Mouse (Mus musculus): ENCODE data around the gene Ttc3. TPM values are rescaled to one million over a fixed set of nuclear protein-coding genes. Genes with fewer than 3 reads are reported as not detected.

The Ttc3 gene
- polyA plus RNA-seq, 1 experiment from 2014 or later, result 68.9 TPM

DNA sequence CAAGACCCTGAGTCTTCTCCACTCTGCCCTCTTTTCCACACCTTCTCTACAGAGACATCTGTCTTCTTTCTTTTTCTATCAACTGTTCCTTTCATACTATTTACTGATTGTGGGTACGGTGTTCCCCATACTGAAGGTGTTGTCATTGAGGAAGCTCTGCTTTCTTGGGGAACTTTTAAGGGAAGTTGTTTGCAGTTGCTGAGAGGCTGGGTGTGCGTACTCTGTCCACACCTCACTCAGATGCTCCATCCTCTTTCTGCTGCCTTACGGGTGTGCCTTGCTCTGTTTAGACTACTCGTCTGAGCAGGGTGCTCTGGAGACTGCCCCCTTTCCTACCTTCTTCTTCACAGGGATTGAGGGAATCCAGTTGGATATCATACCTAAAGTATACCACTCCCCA is 21.9 kb downstream of the Ttc3 start:
- no peak overlapping the region for H3K4me3 ChIP-seq (ENCODE audit: low read depth, low read length)
- ATAC-seq, result no peak
- TF ChIP-seq EP300 (IDR thresholded peaks at IDR 0.05) (no peak), CTCF (IDR thresholded peaks at IDR 0.05) (no peak)
- 65% methylated on average over 4 of the region's 4 CpGs for WGBS
- no peak for DNase-seq (ENCODE audit: low spot score)
- no peaks in the 10 kb centered on the region for H3K4me1 ChIP-seq (ENCODE audit: insufficient read depth, low read depth, low read length)
- H3K27ac ChIP-seq (ENCODE audit: low read length), result no peak overlapping the region
- no peaks in the 10 kb centered on the region for H3K27me3 ChIP-seq (replicated peaks; ENCODE audit: insufficient read depth, low read length)
- no peaks in the 10 kb centered on the region for H3K9me3 ChIP-seq (ENCODE audit: low read length)
- H3K9ac ChIP-seq (replicated peaks; ENCODE audit: low read depth), result no peak overlapping the region
- H3K36me3 ChIP-seq (ENCODE audit: insufficient read depth, low read length), result no peaks in the 10 kb centered on the region; the same call in 1 of the 2 replicates
- H3K4me2 ChIP-seq (replicated peaks; ENCODE audit: low read depth, low read length), result no peak overlapping the region

GRCm38 (mm10) chr16:94395051-94395450 is 24.6 kb downstream of the Ttc3 start:
- H3K4me2 ChIP-seq (replicated peaks; ENCODE audit: low read depth, low read length), result no peak overlapping the region
- no peaks in the 10 kb centered on the region for H3K4me1 ChIP-seq (ENCODE audit: insufficient read depth, low read depth, low read length)
- WGBS, result 71% methylated on average over 3 of the region's 3 CpGs
- no peak overlapping the region for H3K9ac ChIP-seq (replicated peaks; ENCODE audit: low read depth)
- H3K27me3 ChIP-seq (replicated peaks; ENCODE audit: insufficient read depth, low read length), result no peaks in the 10 kb centered on the region
- H3K27ac ChIP-seq (ENCODE audit: low read length), result no peak overlapping the region
- H3K36me3 ChIP-seq (ENCODE audit: insufficient read depth, low read length), result no peaks in the 10 kb centered on the region; the same call in 1 of the 2 replicates
- H3K4me3 ChIP-seq (ENCODE audit: low read depth, low read length), result no peak overlapping the region
- ATAC-seq (no peak), DNase-seq (ENCODE audit: low spot score) (no peak)
- no peak for TF ChIP-seq EP300 (IDR thresholded peaks at IDR 0.05)
- no peak for TF ChIP-seq CTCF (IDR thresholded peaks at IDR 0.05)
- H3K9me3 ChIP-seq (ENCODE audit: low read length), result no peaks in the 10 kb centered on the region

GRCm38 (mm10) chr16:94396641-94397040 is 26.2 kb downstream of the Ttc3 start:
- TF ChIP-seq CTCF (IDR thresholded peaks at IDR 0.05) (no peak), EP300 (IDR thresholded peaks at IDR 0.05) (no peak)
- no peak for ATAC-seq

GRCm38 (mm10) chr16:94399141-94399540 is 28.7 kb downstream of the Ttc3 start:
- no peak for TF ChIP-seq EP300 (IDR thresholded peaks at IDR 0.05)
- no peak for TF ChIP-seq CTCF (IDR thresholded peaks at IDR 0.05)
- no peak overlapping the region for H3K4me2 ChIP-seq (replicated peaks; ENCODE audit: low read depth, low read length)
- H3K36me3 ChIP-seq (ENCODE audit: insufficient read depth, low read length), result peaks cover 5% of the 10 kb centered on the region; the same call in 1 of the 2 replicates
- H3K4me3 ChIP-seq (ENCODE audit: low read depth, low read length), result no peak overlapping the region
- H3K27me3 ChIP-seq (replicated peaks; ENCODE audit: insufficient read depth, low read length), result no peaks in the 10 kb centered on the region
- H3K27ac ChIP-seq (ENCODE audit: low read length), result no peak overlapping the region
- H3K9ac ChIP-seq (replicated peaks; ENCODE audit: low read depth), result no peak overlapping the region
- WGBS, result 91% methylated on average over 2 of the region's 2 CpGs
- ATAC-seq, result no peak
- DNase-seq (ENCODE audit: low spot score), result no peak
- H3K4me1 ChIP-seq (ENCODE audit: insufficient read depth, low read depth, low read length), result no peaks in the 10 kb centered on the region
- H3K9me3 ChIP-seq (ENCODE audit: low read length), result no peaks in the 10 kb centered on the region

More at GRCm38 (mm10) chr16:94396641-94397040, 26.2 kb downstream of the Ttc3 start:
- Histone ChIP-seq H3K4me3 (ENCODE audit: low read depth, low read length) (no peak overlapping the region), H3K27ac (ENCODE audit: low read length) (no peak overlapping the region), H3K4me2 (replicated peaks; ENCODE audit: low read depth, low read length) (no peak overlapping the region), H3K36me3 (ENCODE audit: insufficient read depth, low read length) (no peaks in the 10 kb centered on the region; the same call in 1 of the 2 replicates), H3K4me1 (ENCODE audit: insufficient read depth, low read depth, low read length) (no peaks in the 10 kb centered on the region), H3K9me3 (ENCODE audit: low read length) (no peaks in the 10 kb centered on the region), H3K9ac (replicated peaks; ENCODE audit: low read depth) (no peak overlapping the region), H3K27me3 (replicated peaks; ENCODE audit: insufficient read depth, low read length) (no peaks in the 10 kb centered on the region)
- WGBS, result 53% methylated on average over 7 of the region's 7 CpGs
- peak; percentile 12 for DNase-seq (ENCODE audit: low spot score)

- DNase-seq (ENCODE audit: low spot score) (no peak), ATAC-seq (no peak)
- TF ChIP-seq CTCF (IDR thresholded peaks at IDR 0.05) (no peak), EP300 (IDR thresholded peaks at IDR 0.05) (no peak)
- 35% methylated on average over 2 of the region's 2 CpGs for WGBS
- no peak overlapping the region for H3K9ac ChIP-seq (replicated peaks; ENCODE audit: low read depth)
- H3K4me1 ChIP-seq (ENCODE audit: insufficient read depth, low read depth, low read length), result no peaks in the 10 kb centered on the region
- no peaks in the 10 kb centered on the region for H3K27me3 ChIP-seq (replicated peaks; ENCODE audit: insufficient read depth, low read length)
- H3K9me3 ChIP-seq (ENCODE audit: low read length), result no peaks in the 10 kb centered on the region
- 0 out of 2 replicates have a peak, but pooled peaks cover 7% of the 10 kb centered on the region for H3K36me3 ChIP-seq (ENCODE audit: insufficient read depth, low read length)
- no peak overlapping the region for H3K4me3 ChIP-seq (ENCODE audit: low read depth, low read length)
- H3K4me2 ChIP-seq (replicated peaks; ENCODE audit: low read depth, low read length), result no peak overlapping the region
- H3K27ac ChIP-seq (ENCODE audit: low read length), result no peak overlapping the region
Observed at GRCm38 (mm10) chr16:94401636-94402035, 31.2 kb downstream of the Ttc3 start.

DNA sequence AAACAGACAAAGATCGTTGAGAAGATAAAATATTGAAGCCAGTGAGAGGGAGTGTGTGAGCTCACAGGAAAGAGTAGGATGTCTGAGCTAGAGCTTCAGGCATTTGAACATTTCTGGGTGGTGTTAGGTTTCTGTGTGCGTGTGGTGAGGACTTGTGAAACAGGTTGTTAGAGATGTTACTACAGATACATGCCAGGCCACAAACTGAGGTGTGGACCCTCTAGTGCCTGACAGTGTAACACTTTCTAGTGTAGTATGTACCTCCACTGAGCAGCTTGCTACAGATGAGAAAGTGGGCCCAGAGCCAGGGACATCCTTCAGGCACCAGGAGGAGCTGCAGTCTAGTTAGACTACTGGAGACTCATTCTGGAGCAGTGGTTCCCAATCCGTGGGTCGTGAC is 31.8 kb downstream of the Ttc3 start:
- Histone ChIP-seq H3K27ac (ENCODE audit: low read length) (no peak overlapping the region), H3K9me3 (ENCODE audit: low read length) (no peaks in the 10 kb centered on the region), H3K4me1 (ENCODE audit: insufficient read depth, low read depth, low read length) (no peaks in the 10 kb centered on the region), H3K9ac (replicated peaks; ENCODE audit: low read depth) (no peak overlapping the region), H3K4me2 (replicated peaks; ENCODE audit: low read depth, low read length) (no peak overlapping the region), H3K36me3 (ENCODE audit: insufficient read depth, low read length) (0 out of 2 replicates have a peak, but pooled peaks cover 7% of the 10 kb centered on the region), H3K4me3 (ENCODE audit: low read depth, low read length) (no peak overlapping the region), H3K27me3 (replicated peaks; ENCODE audit: insufficient read depth, low read length) (no peaks in the 10 kb centered on the region)
- 0 out of 2 replicates have a peak, but pooled peaks have one; percentile 32 for ATAC-seq
- DNase-seq (ENCODE audit: low spot score), result peak; percentile 21
- WGBS, result 72% methylated on average over 4 of the region's 4 CpGs
- TF ChIP-seq EP300 (IDR thresholded peaks at IDR 0.05), result no peak
- TF ChIP-seq CTCF (IDR thresholded peaks at IDR 0.05), result peak; percentile 29; the same call in 1 of the 2 replicates

GRCm38 (mm10) chr16:94411287-94411686 is 40.9 kb downstream of the Ttc3 start:
- no peak overlapping the region for H3K9ac ChIP-seq (replicated peaks; ENCODE audit: low read depth)
- H3K36me3 ChIP-seq (ENCODE audit: insufficient read depth, low read length), result no peaks in the 10 kb centered on the region
- no peak overlapping the region for H3K27ac ChIP-seq (ENCODE audit: low read length)
- TF ChIP-seq CTCF (IDR thresholded peaks at IDR 0.05) (no peak), EP300 (IDR thresholded peaks at IDR 0.05) (no peak)
- no peaks in the 10 kb centered on the region for H3K9me3 ChIP-seq (ENCODE audit: low read length)
- no peak for DNase-seq (ENCODE audit: low spot score)
- no peak overlapping the region for H3K4me2 ChIP-seq (replicated peaks; ENCODE audit: low read depth, low read length)
- ATAC-seq, result no peak
- H3K27me3 ChIP-seq (replicated peaks; ENCODE audit: insufficient read depth, low read length), result no peaks in the 10 kb centered on the region
- 50% methylated on average over 3 of the region's 3 CpGs for WGBS
- H3K4me3 ChIP-seq (ENCODE audit: low read depth, low read length), result no peak overlapping the region
- H3K4me1 ChIP-seq (ENCODE audit: insufficient read depth, low read depth, low read length), result peaks cover 4% of the 10 kb centered on the region; the same call in 1 of the 2 replicates

Data from lung, postnatal 0 days (tissue).